Mouse (Mus musculus): ENCODE measurements around the gene Cd200r1. TPM values are rescaled to one million over a fixed set of nuclear protein-coding genes. Genes with fewer than 3 reads are reported as not detected.

Cd200r1 gene
- polyA plus RNA-seq, 1 experiment = 0.18 TPM

DNA sequence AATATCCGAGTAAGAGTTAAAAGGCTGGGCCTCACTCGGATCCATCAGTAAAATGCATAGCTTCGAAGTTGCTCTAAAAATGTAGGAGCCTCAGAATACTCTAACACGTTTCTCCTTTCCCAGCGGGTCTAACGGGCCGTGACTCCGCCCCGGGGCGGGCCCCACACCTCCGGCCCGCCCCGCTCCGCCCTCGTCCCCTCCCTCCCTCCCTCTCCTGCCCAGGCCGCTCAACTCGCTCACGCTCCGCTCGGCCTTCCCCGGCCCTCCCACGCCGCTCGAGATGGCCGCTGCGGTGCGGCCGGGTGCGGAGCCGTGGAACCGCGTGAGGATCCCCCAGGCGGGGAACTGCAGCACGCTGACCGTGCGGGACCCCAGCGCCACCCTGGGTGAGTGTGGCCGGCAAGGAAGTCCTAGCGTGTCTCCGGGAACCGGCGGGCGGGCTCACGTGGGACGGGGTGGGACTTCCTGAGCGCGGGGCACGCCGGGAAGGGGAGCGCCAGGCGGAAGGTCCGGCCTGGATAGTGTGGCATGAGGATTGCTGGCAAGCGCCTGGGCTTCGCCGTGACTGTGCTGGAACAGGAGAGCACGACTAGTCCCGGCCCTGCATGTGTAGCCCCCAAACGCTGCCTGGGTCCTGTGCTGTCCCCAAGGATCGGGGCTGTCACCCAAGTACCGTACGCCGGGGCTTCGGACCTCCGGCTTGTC lies 41.3 kb upstream of the Cd200r1 start, which contains the start of gene Nepro:
Gene Nepro, plus strand, starts transcription at position 219 of the 705 bp plus-strand sequence.
- under 1% methylated on average over 59 of the region's 64 CpGs for WGBS
- peak within 1 kb of the TSS; percentile 93 for H3K27ac ChIP-seq (ENCODE audit: insufficient read depth, low read length)

DNA sequence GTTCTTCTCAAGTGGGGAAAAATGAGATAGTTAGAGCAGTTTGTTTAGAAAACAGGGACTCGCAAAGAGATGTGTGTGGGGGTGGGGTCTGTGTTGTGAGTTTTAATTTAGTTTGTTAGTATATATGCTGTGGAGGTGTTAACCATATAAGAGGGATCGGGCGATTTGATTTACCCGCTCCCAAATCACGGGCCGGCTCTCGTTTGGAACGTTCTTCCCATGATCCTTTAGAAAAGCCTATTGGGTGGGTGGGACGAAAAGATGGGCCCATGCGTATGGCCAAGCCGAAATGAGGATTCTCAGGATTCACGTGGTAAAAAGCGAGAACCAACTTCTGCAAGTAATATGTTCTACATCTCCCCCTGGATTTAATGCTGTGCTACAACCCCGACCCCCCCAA lies 40.7 kb upstream of the Cd200r1 start:
- Histone ChIP-seq H3K4me1 (ENCODE audit: control insufficient read depth, insufficient read depth, low read length) (peaks cover 2% of the 10 kb centered on the region; the same call in 1 of the 2 replicates), H3K27me3 (ENCODE audit: control insufficient read depth, insufficient read depth, low read length) (no peaks in the 10 kb centered on the region), H3K4me3 (replicated peaks; ENCODE audit: insufficient read depth, low read depth, low read length) (peak overlapping the region; percentile 80), H3K27ac (ENCODE audit: insufficient read depth, low read length) (peak overlapping the region; percentile 2; the same call in 1 of the 2 replicates)
- DNase-seq = no peak
- WGBS = under 1% methylated on average over 14 of the region's 14 CpGs
- TF ChIP-seq POLR2A (IDR thresholded peaks at IDR 0.05; ENCODE audit: borderline replicate concordance, insufficient read depth, low read length) (no peak), CTCF (IDR thresholded peaks at IDR 0.05; ENCODE audit: borderline replicate concordance, insufficient read depth, low read depth, low read length) (no peak)

More for the DNA sequence above, 41.3 kb upstream of the Cd200r1 start, which contains the start of gene Nepro:
- peak; percentile 94 to 99 for DNase-seq
- Histone ChIP-seq H3K27me3 (ENCODE audit: control insufficient read depth, insufficient read depth, low read length) (no peaks in the 10 kb centered on the region), H3K4me3 (replicated peaks; ENCODE audit: insufficient read depth, low read depth, low read length) (peak within 1 kb of the TSS; percentile 80), H3K4me1 (ENCODE audit: control insufficient read depth, insufficient read depth, low read length) (peaks cover 2% of the 10 kb centered on the region; the same call in 1 of the 2 replicates)
- TF ChIP-seq CTCF (IDR thresholded peaks at IDR 0.05; ENCODE audit: borderline replicate concordance, insufficient read depth, low read depth, low read length) = no peak
- TF ChIP-seq POLR2A (IDR thresholded peaks at IDR 0.05; ENCODE audit: borderline replicate concordance, insufficient read depth, low read length) = peak; percentile 76; the same call in 1 of the 2 replicates

DNA sequence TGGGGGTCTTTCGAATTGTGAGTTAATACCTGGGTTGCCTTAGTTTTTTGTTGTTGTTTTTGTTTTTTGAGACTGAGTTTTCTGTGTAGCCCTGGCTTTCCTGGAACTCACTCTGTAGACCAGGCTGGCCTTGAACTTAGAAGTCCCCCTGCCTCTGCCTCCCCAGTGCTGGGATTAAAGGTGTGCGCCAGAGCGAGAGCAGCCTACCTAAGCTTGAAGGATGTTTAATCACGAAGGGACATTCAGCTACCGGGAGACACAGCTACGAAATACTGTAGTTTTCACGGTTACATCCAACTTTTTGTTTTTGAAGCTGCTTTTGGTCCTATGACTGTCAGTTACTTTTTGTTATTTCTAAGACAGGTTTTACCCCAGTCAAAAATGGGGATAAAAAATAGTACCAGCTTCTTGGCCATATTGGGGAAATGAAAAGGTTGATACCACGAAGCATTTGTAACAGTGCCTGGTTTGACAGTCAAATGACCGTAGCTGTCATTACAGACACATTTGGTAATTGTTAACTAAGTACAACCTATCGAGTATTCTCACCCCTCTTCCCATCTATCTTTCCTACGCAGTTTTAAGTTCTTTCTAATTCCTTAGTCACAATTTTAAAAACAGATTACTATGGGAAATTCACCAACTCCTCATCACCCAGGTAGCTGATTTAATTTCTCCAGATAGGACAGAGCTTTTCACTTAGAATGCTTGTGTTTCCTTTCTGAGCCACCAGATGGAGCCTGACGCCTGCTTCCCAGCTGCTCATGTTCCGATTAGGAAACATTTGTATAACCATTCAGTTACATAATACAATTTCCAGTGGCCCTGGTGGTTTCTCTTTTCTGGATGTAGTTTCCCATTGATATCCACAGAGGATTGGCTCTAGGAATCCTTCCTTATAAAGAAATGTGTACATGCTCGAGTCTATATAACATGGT lies 40.0 kb upstream of the Cd200r1 start:
- 35% methylated on average over 14 of the region's 14 CpGs for WGBS
- TF ChIP-seq POLR2A (IDR thresholded peaks at IDR 0.05; ENCODE audit: borderline replicate concordance, insufficient read depth, low read length) (no peak), CTCF (IDR thresholded peaks at IDR 0.05; ENCODE audit: borderline replicate concordance, insufficient read depth, low read depth, low read length) (peak; percentile 84)
- H3K27ac ChIP-seq (ENCODE audit: insufficient read depth, low read length) = no peak overlapping the region

DNA sequence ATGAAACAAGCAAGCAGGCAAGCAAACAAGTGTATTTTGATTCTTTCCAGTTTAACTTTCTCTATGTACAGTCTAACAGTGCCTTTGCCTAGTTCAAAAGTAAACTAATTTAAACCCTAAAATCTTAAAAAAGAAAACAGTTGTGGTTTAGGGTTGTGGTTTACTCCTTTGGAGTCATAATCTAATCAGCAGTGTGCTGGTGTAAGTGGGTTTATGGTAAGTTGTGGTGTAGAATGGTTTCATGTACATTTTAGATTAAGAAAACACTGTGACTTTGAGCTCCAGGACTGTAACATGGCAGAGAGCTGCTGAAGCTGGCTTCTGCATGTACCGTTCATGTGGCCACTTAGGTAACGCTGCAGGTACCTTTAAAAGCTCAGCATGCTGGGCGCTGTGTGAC lies 38.0 kb upstream of the Cd200r1 start:
- DNase-seq = no peak
- Histone ChIP-seq H3K4me3 (replicated peaks; ENCODE audit: insufficient read depth, low read depth, low read length) (no peak overlapping the region), H3K27me3 (ENCODE audit: control insufficient read depth, insufficient read depth, low read length) (no peaks in the 10 kb centered on the region; the same call in 1 of the 2 replicates), H3K27ac (ENCODE audit: insufficient read depth, low read length) (no peak overlapping the region), H3K4me1 (ENCODE audit: control insufficient read depth, insufficient read depth, low read length) (peaks cover 2% of the 10 kb centered on the region; the same call in 1 of the 2 replicates)
- TF ChIP-seq POLR2A (IDR thresholded peaks at IDR 0.05; ENCODE audit: borderline replicate concordance, insufficient read depth, low read length) = no peak
- TF ChIP-seq CTCF (IDR thresholded peaks at IDR 0.05; ENCODE audit: borderline replicate concordance, insufficient read depth, low read depth, low read length) = no peak
- 95% methylated on average over 3 of the region's 3 CpGs for WGBS

More for the DNA sequence above, 40.0 kb upstream of the Cd200r1 start:
- Histone ChIP-seq H3K4me3 (replicated peaks; ENCODE audit: insufficient read depth, low read depth, low read length) (no peak overlapping the region), H3K27me3 (ENCODE audit: control insufficient read depth, insufficient read depth, low read length) (no peaks in the 10 kb centered on the region), H3K4me1 (ENCODE audit: control insufficient read depth, insufficient read depth, low read length) (peaks cover 2% of the 10 kb centered on the region; the same call in 1 of the 2 replicates)
- DNase-seq = peak; percentile 70 to 88

DNA sequence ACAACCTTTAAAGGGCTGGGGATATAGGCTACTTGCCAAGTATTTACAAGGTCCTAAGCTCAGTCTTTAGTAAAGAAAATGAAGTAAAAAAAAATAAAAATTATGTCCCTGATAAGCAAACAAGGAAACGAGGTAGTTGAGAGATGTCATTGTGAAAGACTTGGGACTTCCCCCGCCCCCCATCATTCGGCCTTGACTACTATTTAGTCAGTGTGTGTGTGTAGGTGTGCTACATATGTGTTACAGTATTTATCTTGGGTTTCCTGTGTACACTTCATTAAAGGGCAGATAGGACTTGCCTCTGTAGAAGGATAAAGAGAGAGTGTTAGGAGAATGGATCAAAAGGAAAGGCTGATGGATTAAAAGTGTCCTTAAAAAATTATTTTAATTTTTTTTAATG lies 31.5 kb upstream of the Cd200r1 start:
- TF ChIP-seq POLR2A (IDR thresholded peaks at IDR 0.05; ENCODE audit: borderline replicate concordance, insufficient read depth, low read length) = no peak
- TF ChIP-seq CTCF (IDR thresholded peaks at IDR 0.05; ENCODE audit: borderline replicate concordance, insufficient read depth, low read depth, low read length) = no peak
- Histone ChIP-seq H3K4me3 (replicated peaks; ENCODE audit: insufficient read depth, low read depth, low read length) (no peak overlapping the region), H3K4me1 (ENCODE audit: control insufficient read depth, insufficient read depth, low read length) (no peaks in the 10 kb centered on the region), H3K27ac (ENCODE audit: insufficient read depth, low read length) (no peak overlapping the region), H3K27me3 (ENCODE audit: control insufficient read depth, insufficient read depth, low read length) (no peaks in the 10 kb centered on the region; the same call in 1 of the 2 replicates)
- WGBS = 86% methylated on average over 3 of the region's 3 CpGs
- DNase-seq = no peak

DNA sequence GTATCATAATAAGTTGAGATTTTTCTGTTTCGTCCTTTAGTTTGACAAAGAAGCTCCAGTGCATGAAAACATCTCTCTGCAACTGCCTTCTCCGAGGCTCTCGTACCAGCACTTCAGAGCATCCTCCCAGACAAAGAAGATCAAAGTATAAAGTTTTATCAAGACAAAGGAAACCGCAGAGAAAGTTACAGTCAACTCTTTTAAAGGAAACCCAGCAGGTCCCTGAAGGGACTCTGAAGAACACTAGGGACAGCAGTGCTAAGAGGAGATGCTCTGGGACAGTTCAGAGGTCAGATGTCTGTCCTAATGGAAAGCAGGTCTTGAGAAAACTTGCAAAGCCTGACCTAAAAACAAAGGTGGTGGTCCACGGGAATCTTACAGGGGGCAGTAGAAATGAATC lies 29.9 kb upstream of the Cd200r1 start:
- H3K27ac ChIP-seq (ENCODE audit: insufficient read depth, low read length) = no peak overlapping the region
- H3K4me1 ChIP-seq (ENCODE audit: control insufficient read depth, insufficient read depth, low read length) = no peaks in the 10 kb centered on the region
- no peak for DNase-seq
- no peak for TF ChIP-seq CTCF (IDR thresholded peaks at IDR 0.05; ENCODE audit: borderline replicate concordance, insufficient read depth, low read depth, low read length)
- TF ChIP-seq POLR2A (IDR thresholded peaks at IDR 0.05; ENCODE audit: borderline replicate concordance, insufficient read depth, low read length) = no peak
- no peaks in the 10 kb centered on the region; the same call in 1 of the 2 replicates for H3K27me3 ChIP-seq (ENCODE audit: control insufficient read depth, insufficient read depth, low read length)
- no peak overlapping the region for H3K4me3 ChIP-seq (replicated peaks; ENCODE audit: insufficient read depth, low read depth, low read length)
- 88% methylated on average over 5 of the region's 5 CpGs for WGBS

DNA sequence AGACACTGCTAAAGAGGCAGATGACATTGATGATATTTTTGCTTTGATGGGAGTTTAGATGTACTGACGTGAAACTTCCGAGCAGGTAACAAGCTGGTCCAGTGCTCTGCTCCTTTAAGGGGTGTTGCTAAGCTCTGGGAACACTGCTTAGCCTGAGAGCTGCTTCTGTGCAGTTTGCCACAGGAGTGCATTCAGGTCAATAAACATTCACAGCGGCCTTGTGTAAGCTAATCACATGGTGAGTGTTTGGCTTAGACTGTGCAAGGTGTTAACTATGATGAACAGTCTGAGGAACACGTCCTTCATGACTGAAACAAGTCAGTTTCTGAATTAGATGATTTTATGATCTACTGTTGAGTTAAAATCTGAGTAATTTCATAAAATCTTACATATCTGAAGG lies 29.4 kb upstream of the Cd200r1 start:
- DNase-seq = no peak
- 83% methylated on average over 4 of the region's 4 CpGs for WGBS
- TF ChIP-seq POLR2A (IDR thresholded peaks at IDR 0.05; ENCODE audit: borderline replicate concordance, insufficient read depth, low read length) (no peak), CTCF (IDR thresholded peaks at IDR 0.05; ENCODE audit: borderline replicate concordance, insufficient read depth, low read depth, low read length) (no peak)
- no peaks in the 10 kb centered on the region for H3K27me3 ChIP-seq (ENCODE audit: control insufficient read depth, insufficient read depth, low read length)
- H3K27ac ChIP-seq (ENCODE audit: insufficient read depth, low read length) = no peak overlapping the region
- no peaks in the 10 kb centered on the region for H3K4me1 ChIP-seq (ENCODE audit: control insufficient read depth, insufficient read depth, low read length)
- H3K4me3 ChIP-seq (replicated peaks; ENCODE audit: insufficient read depth, low read depth, low read length) = no peak overlapping the region
